Mouse (Mus musculus) E14TG2a.4 (cell line): ENCODE measurements around the gene Adgrv1.

Experiments
- CTCF ChIP-seq: conservative IDR thresholded peaks from 2 replicates; pipeline ENCODE4 v1.5.1; 2014; ENCODE audit warnings: low read length
- NANOG ChIP-seq: IDR thresholded peaks from 2 replicates; pipeline ENCODE4 v1.6.1; 2014; ENCODE audit warnings: borderline replicate concordance, low read length, mixed read lengths
- POU5F1 ChIP-seq: IDR thresholded peaks from 2 replicates; pipeline ENCODE4 v1.6.1; 2014; ENCODE audit warnings: low read length, borderline replicate concordance

DNA sequence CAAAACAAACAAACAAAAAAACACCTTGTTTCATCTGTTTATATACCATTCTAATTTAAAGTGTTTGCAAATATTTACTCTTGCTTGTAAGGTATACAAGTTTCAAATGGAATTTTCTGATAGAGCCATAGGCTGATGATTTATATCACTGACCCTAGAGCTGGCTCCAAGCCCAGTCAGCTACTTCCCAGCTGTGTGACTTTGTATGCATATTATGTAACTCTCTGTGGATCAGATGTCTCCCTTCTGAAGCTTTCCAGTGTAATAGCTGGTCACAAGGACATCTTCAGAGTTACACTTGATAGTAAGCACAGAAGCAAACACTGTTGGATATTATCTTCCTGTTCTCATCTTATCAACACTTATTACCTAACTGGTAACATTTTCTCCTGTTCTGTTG, 400.1 kb downstream of the Adgrv1 start:
- TF ChIP-seq CTCF (no peak), POU5F1 (no peak), NANOG (no peak)
